Mouse (Mus musculus): ENCODE data around the gene Crtc1.

Crtc1 gene

GRCm38 (mm10) chr8:70439055-70439847 is at the start of gene Crtc1:
Gene Crtc1 (minus strand): TSS chr8:70439579.
- DNase-seq (ENCODE audit: low spot score) = peak; percentile 96

DNA sequence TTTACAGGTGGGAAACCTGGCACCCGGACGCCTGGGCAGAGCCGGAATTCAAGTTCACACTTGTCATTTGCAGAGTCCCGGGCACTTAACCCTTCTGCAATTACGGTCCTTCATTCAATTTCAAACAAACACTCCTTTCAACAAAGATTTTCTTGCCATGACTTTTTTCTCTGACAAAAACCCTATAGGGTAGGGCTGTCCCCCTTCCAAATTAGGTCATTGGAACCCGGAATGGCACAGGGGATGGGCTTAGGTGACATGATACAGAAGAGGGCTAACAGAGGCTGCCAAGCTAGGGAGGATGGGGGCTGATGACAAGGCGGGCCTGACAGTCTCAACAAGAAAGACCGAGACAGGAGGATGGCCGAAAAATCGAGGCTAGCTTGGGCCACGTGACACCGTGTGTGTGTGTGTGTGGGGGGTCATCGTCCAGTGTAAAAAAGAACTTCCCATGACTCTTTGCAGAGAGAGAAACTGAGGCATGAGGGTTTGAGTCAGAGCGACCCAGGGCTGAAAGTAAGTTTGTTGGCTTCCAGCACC is 49.6 kb upstream of the Crtc1 start:
- no peak for DNase-seq (ENCODE audit: low spot score)

GRCm38 (mm10) chr8:70487993-70488796 is 48.8 kb upstream of the Crtc1 start:
- peak; percentile 83 for DNase-seq (ENCODE audit: low spot score)

- DNase-seq (ENCODE audit: low spot score) = no peak
Observed at GRCm38 (mm10) chr8:70486941-70487520, 47.7 kb upstream of the Crtc1 start, which contains the start of gene Tmem59l. Gene Tmem59l (minus strand): TSS chr8:70487358.

DNA sequence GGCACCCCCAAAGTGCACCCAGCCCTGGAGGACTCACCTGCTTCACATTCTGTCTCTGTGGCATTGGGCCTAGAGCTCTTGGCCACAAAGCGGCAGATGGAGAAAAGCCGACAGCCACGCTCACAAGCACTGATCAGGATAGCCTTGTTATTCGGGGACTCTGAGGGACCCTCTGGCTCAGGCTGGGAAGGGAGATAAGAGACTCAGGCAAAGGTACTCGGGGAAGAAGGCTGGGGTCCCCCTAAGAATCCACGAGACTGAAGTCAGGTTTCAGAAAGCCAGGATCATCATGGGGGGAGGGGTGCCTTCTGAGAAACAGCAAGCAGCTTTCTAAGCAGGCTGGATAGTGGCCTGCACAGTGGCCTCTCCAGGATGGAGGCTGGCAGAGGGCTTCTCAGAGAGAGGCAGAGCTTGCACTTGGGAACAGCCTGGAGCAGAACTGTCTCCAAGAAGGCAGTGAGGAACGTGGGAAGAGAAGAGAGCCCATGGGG is 46.9 kb upstream of the Crtc1 start:
- no peak for DNase-seq (ENCODE audit: low spot score)

DNA sequence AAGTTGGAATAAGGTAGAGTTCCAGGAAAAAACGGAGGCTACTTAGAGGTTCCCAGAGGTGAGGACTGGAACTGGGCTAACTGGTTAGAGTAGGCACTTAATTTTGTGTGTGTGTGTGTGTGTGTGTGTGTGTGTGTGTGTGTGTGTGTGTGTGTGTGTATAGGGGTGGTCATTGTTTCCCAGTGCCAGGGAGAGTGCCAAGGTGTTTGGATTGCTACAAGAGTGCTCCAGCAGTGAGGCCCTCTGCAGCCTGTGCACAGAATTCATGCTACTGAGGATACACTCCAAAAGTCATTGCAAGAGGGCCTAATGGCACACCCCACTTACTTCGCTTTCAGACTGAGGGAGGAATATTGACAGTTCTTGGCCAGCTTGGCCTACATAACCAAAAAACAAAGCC is 43.6 kb upstream of the Crtc1 start:
- no peak for DNase-seq (ENCODE audit: low spot score)

DNA sequence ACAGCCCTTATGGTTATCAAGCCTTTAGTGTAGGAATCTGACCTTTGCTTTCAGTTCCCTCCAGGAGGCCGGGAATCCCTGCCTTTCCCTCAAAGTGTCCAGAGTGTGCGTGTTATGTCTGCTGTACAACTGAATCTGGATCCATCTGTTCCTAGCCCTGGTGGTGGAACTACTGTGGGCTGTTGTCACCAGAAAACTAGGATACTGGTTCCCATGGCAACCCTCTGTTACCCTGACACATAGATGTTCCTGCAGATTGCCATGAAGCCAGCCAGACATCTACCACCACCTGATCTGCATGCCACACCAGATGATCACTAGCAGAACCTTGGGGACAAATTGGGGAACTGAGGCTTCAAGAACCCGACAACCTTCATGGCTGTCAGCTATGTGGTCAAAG is 42.5 kb upstream of the Crtc1 start:
- no peak for DNase-seq (ENCODE audit: low spot score)

GRCm38 (mm10) chr8:70477269-70477982 is 38.0 kb upstream of the Crtc1 start:
- DNase-seq (ENCODE audit: low spot score) = peak; percentile 76

DNA sequence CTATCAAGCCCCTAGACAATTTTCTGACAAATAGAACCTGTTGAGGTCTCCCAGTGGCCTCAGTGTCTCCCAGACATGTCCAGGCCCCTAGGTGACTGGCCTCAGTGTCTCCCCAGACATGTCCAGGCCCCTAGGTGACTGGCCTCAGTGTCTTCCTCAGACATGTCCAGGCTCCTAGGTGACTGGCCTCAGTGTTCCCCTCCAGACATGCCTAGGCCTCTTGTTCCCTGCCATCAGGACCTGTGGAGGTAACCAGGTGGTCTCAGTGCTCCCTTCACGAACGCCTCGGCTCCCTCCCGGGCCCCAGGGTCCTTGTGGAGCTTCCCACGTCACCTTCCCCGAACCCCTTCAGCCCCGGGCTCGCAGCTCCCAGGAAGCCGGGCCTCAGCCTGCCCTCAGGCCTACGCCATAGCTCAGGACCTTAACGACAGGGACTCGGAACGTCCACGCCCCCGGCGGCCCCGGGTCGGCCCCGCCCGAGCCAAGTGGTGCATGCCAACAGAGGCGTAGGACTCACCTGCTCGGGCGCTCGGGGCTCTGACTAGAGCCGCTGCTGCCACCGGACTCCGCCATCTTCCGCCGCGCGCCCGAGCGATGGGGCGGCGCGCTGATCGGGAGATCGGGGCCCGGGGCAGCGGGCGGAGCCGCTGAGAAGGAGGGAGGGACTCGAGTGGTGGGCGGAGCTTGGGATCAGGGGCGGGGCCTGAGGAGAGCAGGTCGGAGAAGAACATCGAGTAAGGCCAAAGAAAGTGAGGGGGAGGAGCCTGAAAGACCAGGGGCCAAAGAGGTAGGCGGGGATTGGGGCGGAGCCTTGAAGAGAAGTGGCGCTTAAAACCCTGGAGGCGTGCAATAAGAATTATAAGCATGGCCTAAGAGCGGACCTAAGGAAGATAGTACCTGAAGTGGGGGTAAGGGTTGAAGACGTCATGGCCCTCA is 37.2 kb upstream of the Crtc1 start, which contains the start of gene Klhl26:
TSS of gene Klhl26 (minus strand) at position 636 of the 936 bp plus-strand sequence.
- DNase-seq (ENCODE audit: low spot score) = peak; percentile 99

DNA sequence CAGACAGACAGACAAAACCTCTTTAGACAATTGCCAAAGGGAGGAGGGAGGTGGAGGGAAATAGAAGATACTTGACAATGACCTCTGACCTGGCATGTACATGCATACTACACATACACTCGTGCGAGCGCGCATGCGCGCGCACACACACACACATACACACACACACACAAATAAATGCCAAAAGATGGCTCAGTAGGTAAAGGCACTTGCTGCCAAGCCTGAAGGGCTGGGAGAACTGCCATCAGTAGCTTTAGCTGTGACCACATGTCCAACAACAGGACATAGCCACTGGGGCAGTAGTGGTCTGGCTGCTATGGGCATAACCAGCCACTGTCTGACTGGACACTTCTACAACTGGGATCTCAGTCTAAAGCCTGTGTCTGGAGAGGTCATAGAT is 32.5 kb upstream of the Crtc1 start:
- no peak for DNase-seq (ENCODE audit: low spot score)

DNA sequence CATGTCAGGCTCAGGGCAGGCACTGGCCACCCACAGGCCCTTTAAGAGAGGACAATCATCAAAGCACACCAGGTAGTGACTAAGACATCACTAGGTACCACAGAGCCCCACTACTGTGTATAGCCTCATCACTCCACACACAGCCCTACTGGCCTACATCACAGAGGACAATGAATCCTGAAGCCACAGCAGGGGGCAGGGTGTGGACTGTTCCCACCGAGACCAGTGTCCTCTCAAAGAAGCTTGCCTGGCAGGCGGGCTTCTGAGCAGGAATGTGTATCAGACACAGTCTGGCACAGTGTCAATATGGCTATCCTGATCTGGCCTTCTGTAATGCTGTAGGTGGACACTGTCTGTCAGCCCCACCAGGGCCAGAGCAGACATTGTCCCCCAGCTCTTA is 30.6 kb upstream of the Crtc1 start:
- no peak for DNase-seq (ENCODE audit: low spot score)

- peak; percentile 60 for DNase-seq (ENCODE audit: low spot score)
Observed at GRCm38 (mm10) chr8:70469295-70469916, 30.0 kb upstream of the Crtc1 start.

DNA sequence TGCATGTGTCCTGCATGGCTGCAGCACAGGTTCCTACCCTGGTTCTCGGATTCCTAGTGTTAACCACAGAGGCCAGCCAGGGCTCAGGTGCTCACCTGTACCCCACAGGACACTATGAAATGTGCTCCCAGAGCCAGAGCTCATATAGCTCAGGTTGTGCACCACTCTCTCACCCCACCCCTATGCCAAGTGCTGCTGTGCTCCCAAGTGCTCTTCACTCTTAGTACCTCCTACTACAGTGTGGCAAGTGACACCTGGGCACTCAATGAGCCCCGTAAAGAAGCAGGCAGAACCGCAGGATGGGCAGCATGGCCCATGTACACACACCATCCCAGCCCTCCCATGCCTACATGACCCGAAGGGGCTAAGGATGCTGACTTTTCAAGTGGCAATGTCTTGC is 29.4 kb upstream of the Crtc1 start:
- no peak for DNase-seq (ENCODE audit: low spot score)

- DNase-seq (ENCODE audit: low spot score) = no peak
Observed at GRCm38 (mm10) chr8:70467907-70468306, 28.5 kb upstream of the Crtc1 start.

DNA sequence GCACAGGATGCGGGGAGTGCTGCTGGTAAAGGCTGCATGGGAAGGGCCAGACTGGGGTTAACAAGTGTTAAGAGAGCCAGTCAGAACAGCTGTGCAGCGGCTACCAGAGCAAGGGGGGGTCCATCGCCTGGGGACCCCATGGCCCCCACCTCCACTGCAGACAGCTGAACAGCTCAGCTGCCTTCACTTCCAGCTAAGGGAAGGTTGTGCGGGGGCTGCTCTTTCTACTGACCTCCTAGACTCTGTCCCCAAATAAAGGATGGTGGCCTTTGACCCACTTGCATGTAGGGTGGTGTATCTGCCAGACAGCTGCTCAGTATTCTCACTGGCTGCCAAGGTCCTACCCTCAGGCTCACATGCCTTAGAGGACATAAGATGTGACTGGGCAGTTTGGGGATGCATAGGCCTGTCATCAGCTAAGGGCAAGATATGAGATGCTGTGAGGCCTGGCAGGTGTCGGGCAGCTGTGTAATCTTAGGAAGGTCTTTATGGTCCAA is 27.9 kb upstream of the Crtc1 start:
- DNase-seq (ENCODE audit: low spot score) = no peak

- no peak for DNase-seq (ENCODE audit: low spot score)
Observed at GRCm38 (mm10) chr8:70466771-70467170, 27.4 kb upstream of the Crtc1 start.

DNA sequence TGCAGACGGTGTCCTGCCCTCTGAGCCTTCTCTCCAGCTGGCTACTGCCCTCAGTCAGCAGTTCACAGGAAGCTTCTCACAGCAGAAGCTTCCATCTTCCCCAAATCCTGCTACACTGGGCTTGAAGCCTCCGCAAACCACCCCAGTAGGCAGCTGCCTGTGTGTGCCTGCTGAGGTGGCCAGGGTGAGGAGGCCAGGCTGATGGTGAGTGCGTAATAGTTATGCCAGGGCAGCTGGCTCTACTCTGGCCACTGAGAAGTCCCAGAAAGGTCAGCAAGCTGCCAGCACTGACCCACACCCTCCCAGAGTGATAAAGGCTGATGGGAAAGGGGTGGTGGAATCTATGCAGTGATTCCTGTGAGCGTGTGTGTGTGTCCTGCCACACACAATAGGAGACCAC is 26.9 kb upstream of the Crtc1 start:
- no peak for DNase-seq (ENCODE audit: low spot score)

GRCm38 (mm10) chr8:70465701-70466100 is 26.3 kb upstream of the Crtc1 start:
- DNase-seq (ENCODE audit: low spot score) = no peak

DNA sequence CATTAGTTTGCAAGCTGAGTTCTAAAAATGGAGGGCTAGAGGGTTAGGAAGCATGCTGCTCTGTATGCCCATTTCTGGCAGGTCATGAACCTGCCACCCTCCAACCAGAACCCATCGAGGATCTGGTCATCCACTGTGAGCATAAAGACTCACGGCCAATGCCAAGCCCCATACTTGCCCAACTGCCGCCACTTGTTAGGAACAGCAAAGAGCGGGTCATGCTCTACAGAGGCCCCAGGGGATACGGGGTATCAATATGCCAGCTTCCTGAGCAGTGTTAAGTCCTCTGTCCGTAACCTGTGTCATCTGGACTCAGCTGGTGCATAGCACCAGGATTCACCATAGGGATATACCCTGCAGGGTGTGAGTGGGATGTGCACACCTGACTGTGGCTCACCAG is 24.8 kb upstream of the Crtc1 start:
- no peak for DNase-seq (ENCODE audit: low spot score)

DNA sequence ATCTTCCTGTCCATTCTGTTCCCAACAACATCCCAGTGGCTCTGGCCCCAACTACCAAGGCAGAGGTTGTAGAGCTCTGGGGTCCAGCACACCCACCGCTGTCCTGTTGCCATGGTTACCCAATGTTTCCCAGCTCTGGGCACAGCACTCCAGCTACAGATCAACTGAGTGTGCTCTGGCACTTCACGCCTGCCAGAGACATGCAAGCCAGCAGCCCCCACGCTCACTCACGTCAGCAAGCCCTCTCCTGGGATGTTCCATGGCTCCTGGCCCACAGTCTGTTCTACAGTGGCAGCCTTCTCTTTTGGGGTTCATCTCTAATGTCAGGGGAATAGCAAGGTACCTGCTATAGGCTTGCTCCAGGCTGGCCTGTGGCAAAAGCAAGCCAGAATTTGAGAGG is 23.9 kb upstream of the Crtc1 start:
- no peak for DNase-seq (ENCODE audit: low spot score)

Data from yolk sac, embryonic 10.5 days (tissue).